Mouse (Mus musculus) ES-Bruce4 (cell line): Measurements from ENCODE around the gene Slc35f6. TPM values are rescaled to one million over a fixed set of nuclear protein-coding genes. Genes with fewer than 3 reads are reported as not detected.

Experiments used
- H3K27ac ChIP-seq: 2 replicates; pipeline ENCODE4 v1.5.1; 2012; ENCODE audit warnings: low read length, inconsistent platforms; ENCODE audit not compliant: insufficient read depth
- H3K27me3 ChIP-seq: 2 replicates; pipeline ENCODE4 v1.6.1; 2012; ENCODE audit warnings: mild to moderate bottlenecking, low read length, inconsistent platforms; ENCODE audit not compliant: control insufficient read depth, poor library complexity, insufficient read depth, severe bottlenecking
- H3K36me3 ChIP-seq: 2 replicates; pipeline ENCODE4 v1.6.1; 2012; ENCODE audit warnings: inconsistent platforms, mild to moderate bottlenecking, low read length, moderate library complexity; ENCODE audit not compliant: control insufficient read depth, poor library complexity, insufficient read depth, severe bottlenecking
- H3K4me1 ChIP-seq: one replicate; pipeline ENCODE4 v1.8.1; 2011; ENCODE audit warnings: low read length; ENCODE audit not compliant: control insufficient read depth, insufficient read depth
- H3K4me3 ChIP-seq: 2 replicates; pipeline ENCODE4 v1.5.1; 2011; ENCODE audit warnings: low read depth, mild to moderate bottlenecking, low read length
- H3K9ac ChIP-seq: 2 replicates; pipeline ENCODE4 v1.6.1; 2012; ENCODE audit warnings: low read depth, mild to moderate bottlenecking, inconsistent platforms; ENCODE audit not compliant: poor library complexity, severe bottlenecking
- H3K9me3 ChIP-seq: replicated peaks from 2 replicates; pipeline ENCODE4 v1.6.1; 2012; ENCODE audit warnings: mild to moderate bottlenecking, low read length, inconsistent platforms; ENCODE audit not compliant: control insufficient read depth, poor library complexity, insufficient read depth, severe bottlenecking
- CTCF ChIP-seq: IDR thresholded peaks from one replicate; pipeline ENCODE4 v1.8.1; 2011; ENCODE audit warnings: low read depth, low read length
- EP300 ChIP-seq: IDR thresholded peaks from 2 replicates; pipeline ENCODE4 v1.6.1; 2011; ENCODE audit warnings: low read depth, low read length; ENCODE audit not compliant: insufficient read depth
- POLR2A ChIP-seq: IDR thresholded peaks from one replicate; pipeline ENCODE4 v1.8.1; 2011; ENCODE audit warnings: low read length; ENCODE audit not compliant: insufficient read depth
- polyA plus RNA-seq: library from polyadenylated mRNA; stranded (reverse); fragments of >200 nt; gene quantifications from 2 replicates; pipeline ENCODE4 v1.2.4, GENCODE M21; 2011; ENCODE audit warnings: low read depth; ENCODE audit not compliant: missing spikeins, insufficient read depth, insufficient read length

The Slc35f6 gene
- polyA plus RNA-seq, 1 experiment, result 17.6 TPM

- no peak overlapping the region for H3K9ac ChIP-seq
- no peak for TF ChIP-seq POLR2A
- TF ChIP-seq EP300, result no peak
- TF ChIP-seq CTCF, result no peak
- no peak overlapping the region for H3K27ac ChIP-seq
- no peaks in the 10 kb centered on the region for H3K36me3 ChIP-seq
- H3K9me3 ChIP-seq, result no peaks in the 10 kb centered on the region
- H3K27me3 ChIP-seq, result no peaks in the 10 kb centered on the region
- no peak overlapping the region for H3K4me3 ChIP-seq
- no peaks in the 10 kb centered on the region for H3K4me1 ChIP-seq
These were observed 54.1 kb downstream of the Slc35f6 start for GRCm38 (mm10) chr5:30701866-30702265.

Other genes starting within 250 kb of the Slc35f6 start
- not detected in 2 replicates for gene Otof, start 186.0 kb upstream of the Slc35f6 start, polyA plus RNA-seq
- not detected in 2 replicates for gene 1700001C02Rik, start 181.9 kb upstream of the Slc35f6 start, polyA plus RNA-seq
- gene Cib4, start 102.1 kb upstream of the Slc35f6 start, polyA plus RNA-seq, result not detected in 2 replicates
- gene Kcnk3, start 59.8 kb upstream of the Slc35f6 start, polyA plus RNA-seq, result not detected in 2 replicates
- 257 and 258 TPM in 2 replicates for gene Cenpa, start 18.8 kb downstream of the Slc35f6 start, polyA plus RNA-seq
- gene Dpysl5, start 63.6 kb downstream of the Slc35f6 start, polyA plus RNA-seq, result 33.4 and 35.2 TPM in 2 replicates
- 12.8 and 15.6 TPM in 2 replicates for gene Mapre3, start 166.7 kb downstream of the Slc35f6 start, polyA plus RNA-seq
- 50.4 and 56.3 TPM in 2 replicates for gene Tmem214, start 220.1 kb downstream of the Slc35f6 start, polyA plus RNA-seq
- gene Agbl5, start 240.8 kb downstream of the Slc35f6 start, polyA plus RNA-seq, result 22.0 and 22.3 TPM in 2 replicates